Mouse (Mus musculus) myocyte (in vitro differentiated cells): Measurements from ENCODE around the gene Tshz2. TPM values are rescaled to one million over a fixed set of nuclear protein-coding genes. Genes with fewer than 3 reads are reported as not detected.
"Not testable (repeated sequence)": the region's sequence is repeated elsewhere in the genome, so short reads cannot be mapped to it uniquely, and the experiment has no call there.

Experiments used
- H3K27me3 ChIP-seq: one replicate; pipeline ENCODE4 v1.6.1; 2011; ENCODE audit not compliant: control insufficient read depth, insufficient read depth, insufficient read length
- H3K36me3 ChIP-seq: one replicate; pipeline ENCODE4 v1.6.1; 2011; ENCODE audit not compliant: control insufficient read depth, insufficient read depth
- H3K4me2 ChIP-seq: one replicate; pipeline ENCODE4 v1.6.1; 2011; ENCODE audit warnings: low read depth, control low read depth
- H3K4me3 ChIP-seq: one replicate; pipeline ENCODE4 v1.5.1; 2011; ENCODE audit warnings: mild to moderate bottlenecking, control low read depth, moderate library complexity
- H3K79me2 ChIP-seq: one replicate; pipeline ENCODE4 v1.6.1; 2011; ENCODE audit not compliant: control insufficient read depth, insufficient read depth
- H3ac ChIP-seq: one replicate; pipeline ENCODE4 v1.6.1; 2011; ENCODE audit not compliant: control insufficient read depth, insufficient read length
- CEBPB ChIP-seq: IDR thresholded peaks from 2 replicates; pipeline ENCODE4 v1.6.1; 2011; ENCODE audit warnings: mild to moderate bottlenecking, moderate library complexity; ENCODE audit not compliant: poor library complexity, insufficient read depth, severe bottlenecking
- E2F4 ChIP-seq: IDR thresholded peaks from one replicate; pipeline ENCODE4 v1.6.1; 2011; ENCODE audit warnings: mild to moderate bottlenecking, control low read depth, moderate library complexity; ENCODE audit not compliant: insufficient read depth
- MAX ChIP-seq: IDR thresholded peaks from one replicate; pipeline ENCODE4 v1.6.1; 2011; ENCODE audit warnings: low read depth, mild to moderate bottlenecking, control low read depth
- MYOD1 ChIP-seq, 3 experiments: IDR thresholded peaks; one replicate each; pipeline ENCODE4 v1.6.1; 2011; ENCODE audit warnings: control low read depth in 2 of 3, low read depth in 2 of 3, mild to moderate bottlenecking in 2 of 3, moderate library complexity in 1 of 3; ENCODE audit not compliant: insufficient read length in 2 of 3, control insufficient read depth in 1 of 3
- MYOG ChIP-seq, 3 experiments: IDR thresholded peaks; one replicate each; pipeline ENCODE4 v1.6.1; 2011; ENCODE audit warnings: control low read depth in 2 of 3, low read depth in 2 of 3, mild to moderate bottlenecking in 2 of 3; ENCODE audit not compliant: insufficient read length in 2 of 3, control insufficient read depth in 1 of 3, insufficient read depth in 1 of 3
- POLR2A ChIP-seq: IDR thresholded peaks from one replicate; pipeline ENCODE4 v1.6.1; 2011; ENCODE audit warnings: low read depth, mild to moderate bottlenecking, control low read depth, moderate library complexity; ENCODE audit not compliant: insufficient read length
- POLR2AphosphoS2 ChIP-seq: IDR thresholded peaks from one replicate; pipeline ENCODE4 v1.6.1; 2011; ENCODE audit warnings: low read depth, control low read depth; ENCODE audit not compliant: insufficient read length
- REST ChIP-seq: IDR thresholded peaks from one replicate; pipeline ENCODE4 v1.6.1; 2011; ENCODE audit warnings: mild to moderate bottlenecking, control low read depth, moderate library complexity; ENCODE audit not compliant: insufficient read depth, insufficient read length
- SRF ChIP-seq: IDR thresholded peaks from one replicate; pipeline ENCODE4 v1.6.1; 2011; ENCODE audit warnings: low read depth; ENCODE audit not compliant: control insufficient read depth, insufficient read length
- TCF12 ChIP-seq: IDR thresholded peaks from one replicate; pipeline ENCODE4 v1.6.1; 2011; ENCODE audit warnings: mild to moderate bottlenecking, control low read depth; ENCODE audit not compliant: poor library complexity, insufficient read depth, severe bottlenecking
- TCF3 ChIP-seq: IDR thresholded peaks from one replicate; pipeline ENCODE4 v1.6.1; 2011; ENCODE audit warnings: low read depth, control low read depth; ENCODE audit not compliant: insufficient read length
- USF1 ChIP-seq: IDR thresholded peaks from one replicate; pipeline ENCODE4 v1.6.1; 2011; ENCODE audit warnings: low read depth, mild to moderate bottlenecking, control low read depth, moderate library complexity
- polyA plus RNA-seq: library from polyadenylated mRNA; unstranded; fragments of >200 nt; fragmentation: generic; extraction: Trizol; gene quantifications from one replicate; pipeline ENCODE4 v1.2.1, GENCODE M21; 2012; ENCODE audit warnings: missing spikeins

Tshz2 gene
- polyA plus RNA-seq, 1 experiment, result not detected

GRCm38 (mm10) chr2:169586688-169587087 lies 46.1 kb upstream of the Tshz2 start:
- TF ChIP-seq MYOG (IDR thresholded peaks at IDR 0.05; ENCODE audit: control insufficient read depth in 1 of 3, insufficient read depth in 1 of 3, insufficient read length in 2 of 3, low read depth in 2 of 3), result no peak
- no peak for TF ChIP-seq MAX
- TF ChIP-seq E2F4, result no peak
- TF ChIP-seq SRF, result no peak
- no peak for TF ChIP-seq USF1
- TF ChIP-seq CEBPB, result no peak
- TF ChIP-seq POLR2A, result no peak
- TF ChIP-seq TCF3, result no peak
- no peak for TF ChIP-seq TCF12
- TF ChIP-seq MYOD1 (IDR thresholded peaks at IDR 0.05; ENCODE audit: control insufficient read depth in 1 of 3, insufficient read length in 2 of 3, low read depth in 2 of 3), result no peak
- no peak for TF ChIP-seq REST
- no peak for TF ChIP-seq POLR2AphosphoS2

GRCm38 (mm10) chr2:169587645-169588044 lies 45.2 kb upstream of the Tshz2 start, which contains the start of gene Gm11011:
Gene Gm11011 (minus strand): TSS chr2:169587745.
- H3ac ChIP-seq, H3K4me3 ChIP-seq, H3K36me3 ChIP-seq, H3K79me2 ChIP-seq, H3K4me2 ChIP-seq, H3K27me3 ChIP-seq: not testable (repeated sequence)

More at GRCm38 (mm10) chr2:169586688-169587087, 46.1 kb upstream of the Tshz2 start:
- Histone ChIP-seq H3K4me2 (no peak overlapping the region), H3K27me3 (no peaks in the 10 kb centered on the region), H3K79me2 (no peaks in the 10 kb centered on the region), H3K4me3 (no peak overlapping the region), H3ac (no peak overlapping the region), H3K36me3 (no peaks in the 10 kb centered on the region)

GRCm38 (mm10) chr2:169589697-169590096 lies 43.1 kb upstream of the Tshz2 start:
- H3K4me3 ChIP-seq, result no peak overlapping the region
- no peak overlapping the region for H3ac ChIP-seq
- no peaks in the 10 kb centered on the region for H3K36me3 ChIP-seq
- no peak for TF ChIP-seq SRF
- TF ChIP-seq TCF12, result no peak
- no peak for TF ChIP-seq MYOD1 (IDR thresholded peaks at IDR 0.05; ENCODE audit: control insufficient read depth in 1 of 3, insufficient read length in 2 of 3, low read depth in 2 of 3)
- no peak for TF ChIP-seq TCF3
- TF ChIP-seq POLR2A, result no peak
- TF ChIP-seq CEBPB, result no peak
- no peak for TF ChIP-seq MAX
- no peak for TF ChIP-seq MYOG (IDR thresholded peaks at IDR 0.05; ENCODE audit: control insufficient read depth in 1 of 3, insufficient read depth in 1 of 3, insufficient read length in 2 of 3, low read depth in 2 of 3)
- H3K79me2 ChIP-seq, result no peaks in the 10 kb centered on the region
- no peak overlapping the region for H3K4me2 ChIP-seq
- no peaks in the 10 kb centered on the region for H3K27me3 ChIP-seq

GRCm38 (mm10) chr2:169590412-169590811 lies 42.4 kb upstream of the Tshz2 start:
- TF ChIP-seq SRF (no peak), E2F4 (no peak), USF1 (no peak), MYOG (IDR thresholded peaks at IDR 0.05; ENCODE audit: control insufficient read depth in 1 of 3, insufficient read depth in 1 of 3, insufficient read length in 2 of 3, low read depth in 2 of 3) (no peak), REST (no peak), TCF12 (no peak), POLR2A (no peak)
- Histone ChIP-seq H3K27me3 (no peaks in the 10 kb centered on the region), H3K4me2 (no peak overlapping the region), H3ac (no peak overlapping the region), H3K36me3 (no peaks in the 10 kb centered on the region), H3K79me2 (no peaks in the 10 kb centered on the region), H3K4me3 (no peak overlapping the region)

GRCm38 (mm10) chr2:169593742-169594141 lies 39.1 kb upstream of the Tshz2 start:
- TF ChIP-seq REST (no peak), TCF3 (no peak), MYOD1 (IDR thresholded peaks at IDR 0.05; ENCODE audit: control insufficient read depth in 1 of 3, insufficient read length in 2 of 3, low read depth in 2 of 3) (no peak), POLR2AphosphoS2 (no peak), TCF12 (no peak), MYOG (IDR thresholded peaks at IDR 0.05; ENCODE audit: control insufficient read depth in 1 of 3, insufficient read depth in 1 of 3, insufficient read length in 2 of 3, low read depth in 2 of 3) (no peak), E2F4 (no peak), MAX (no peak), USF1 (no peak), SRF (no peak)
- H3K4me2 ChIP-seq, result no peak overlapping the region
- no peak overlapping the region for H3K4me3 ChIP-seq
- H3K27me3 ChIP-seq, result no peaks in the 10 kb centered on the region
- H3K79me2 ChIP-seq, result no peaks in the 10 kb centered on the region
- no peaks in the 10 kb centered on the region for H3K36me3 ChIP-seq
- H3ac ChIP-seq, result no peak overlapping the region
